Mouse (Mus musculus): ENCODE results near the gene Smco4. TPM values are rescaled to one million over a fixed set of nuclear protein-coding genes. Genes with fewer than 3 reads are reported as not detected.
A peak's percentile ranks its signal among the peaks of the same experiment; 100 is the strongest.
"Not testable (repeated sequence)": the region's sequence is repeated elsewhere in the genome, so short reads cannot be mapped to it uniquely, and the experiment has no call there.

Gene Smco4
- polyA plus RNA-seq, 1 experiment from 2014 or later, result 2.6 TPM

DNA sequence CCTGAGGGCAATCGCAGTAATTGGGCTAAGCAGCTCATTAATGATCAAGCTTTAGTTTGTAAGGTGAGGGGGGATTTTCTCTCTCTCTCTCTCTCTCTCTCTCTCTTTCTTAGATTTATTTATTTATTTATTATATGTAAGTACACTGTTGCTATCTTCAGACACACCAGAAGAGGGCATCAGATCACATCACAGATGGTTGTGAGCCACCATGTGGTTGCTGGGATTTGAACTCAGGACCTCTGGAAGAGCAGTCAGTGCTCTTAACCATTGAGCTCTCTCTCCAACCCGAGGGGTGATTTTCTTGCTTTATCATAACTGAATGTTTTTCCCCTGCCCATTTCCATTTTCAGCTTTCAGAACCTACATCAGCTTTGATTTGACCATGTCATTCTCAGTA is 2.0 kb downstream of the Smco4 start:
- not testable (repeated sequence) for DNase-seq (ENCODE audit: low spot score); H3K36me3 ChIP-seq; H3K4me3 ChIP-seq; H3K9me3 ChIP-seq; H3K27ac ChIP-seq
- Histone ChIP-seq H3K27me3 (ENCODE audit: insufficient read depth, poor library complexity, severe bottlenecking) (peaks cover 15% of the 10 kb centered on the region), H3K4me1 (replicated peaks) (peaks cover 51% of the 10 kb centered on the region)
- WGBS, result 97% methylated on average over 2 of the region's 2 CpGs

DNA sequence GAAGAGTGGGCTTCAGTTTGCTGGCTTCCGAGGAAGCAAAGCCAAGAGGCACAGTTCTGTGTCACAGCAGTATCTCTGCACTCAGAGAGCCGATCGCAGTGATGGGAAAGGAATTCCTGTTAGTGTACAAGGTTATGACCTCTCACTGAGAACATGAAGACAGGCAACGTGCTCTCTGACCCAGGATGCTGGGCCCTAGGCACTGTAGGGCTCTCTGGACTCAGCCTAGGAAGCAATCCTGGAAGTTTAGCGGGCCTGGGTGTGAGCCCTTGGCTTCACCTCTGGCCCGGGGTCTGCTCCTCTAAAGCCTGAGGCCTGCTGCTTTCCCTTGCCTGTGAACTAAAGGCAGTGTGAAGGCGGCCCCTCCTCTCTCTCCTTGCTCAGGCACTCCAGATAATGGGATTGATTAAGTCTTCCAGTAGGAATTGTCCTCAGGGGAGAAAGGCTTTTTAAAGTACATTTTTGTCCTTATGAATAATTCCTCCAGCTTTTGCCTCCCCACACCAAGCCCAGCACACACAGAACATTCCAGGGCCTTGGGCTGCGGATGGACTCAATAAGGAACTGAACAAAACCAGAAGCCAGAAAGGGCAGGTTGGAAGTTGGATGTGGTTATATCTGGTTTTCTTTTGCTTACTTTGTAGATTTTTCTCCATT is 2.8 kb downstream of the Smco4 start:
- Histone ChIP-seq H3K27ac (peak overlapping the region; percentile 75), H3K4me3 (no peak overlapping the region)

GRCm38 (mm10) chr9:15500025-15500424 is 6.8 kb downstream of the Smco4 start:
- Histone ChIP-seq H3K36me3 (no peaks in the 10 kb centered on the region), H3K4me1 (replicated peaks) (peaks cover 56% of the 10 kb centered on the region), H3K27ac (no peak overlapping the region), H3K9me3 (no peaks in the 10 kb centered on the region), H3K4me3 (no peak overlapping the region), H3K27me3 (ENCODE audit: insufficient read depth, poor library complexity, severe bottlenecking) (no peaks in the 10 kb centered on the region)
- 94% methylated on average over 5 of the region's 5 CpGs for WGBS
- no peak for DNase-seq (ENCODE audit: low spot score)

More for the DNA sequence above, 2.8 kb downstream of the Smco4 start:
- DNase-seq (ENCODE audit: low spot score), result peak; percentile 58
- Histone ChIP-seq H3K9me3 (no peaks in the 10 kb centered on the region), H3K4me1 (replicated peaks) (peaks cover 51% of the 10 kb centered on the region), H3K36me3 (no peaks in the 10 kb centered on the region), H3K27me3 (ENCODE audit: insufficient read depth, poor library complexity, severe bottlenecking) (peaks cover 15% of the 10 kb centered on the region)
- WGBS, result 11% methylated on average over 8 of the region's 8 CpGs

GRCm38 (mm10) chr9:15501319-15502256 is 8.4 kb downstream of the Smco4 start:
- 83% methylated on average over 19 of the region's 19 CpGs for WGBS
- H3K4me1 ChIP-seq (replicated peaks), result peaks cover 56% of the 10 kb centered on the region
- H3K27ac ChIP-seq, result no peak overlapping the region
- no peaks in the 10 kb centered on the region for H3K27me3 ChIP-seq (ENCODE audit: insufficient read depth, poor library complexity, severe bottlenecking)
- no peaks in the 10 kb centered on the region for H3K9me3 ChIP-seq
- H3K4me3 ChIP-seq, result no peak overlapping the region
- H3K36me3 ChIP-seq, result no peaks in the 10 kb centered on the region
- DNase-seq (ENCODE audit: low spot score), result no peak

GRCm38 (mm10) chr9:15502476-15502875 is 9.2 kb downstream of the Smco4 start:
- no peaks in the 10 kb centered on the region for H3K36me3 ChIP-seq
- no peak overlapping the region for H3K4me3 ChIP-seq
- 46% methylated on average over 7 of the region's 7 CpGs for WGBS
- peaks cover 59% of the 10 kb centered on the region for H3K4me1 ChIP-seq (replicated peaks)
- no peaks in the 10 kb centered on the region for H3K9me3 ChIP-seq
- no peak for DNase-seq (ENCODE audit: low spot score)
- H3K27ac ChIP-seq, result no peak overlapping the region
- no peaks in the 10 kb centered on the region for H3K27me3 ChIP-seq (ENCODE audit: insufficient read depth, poor library complexity, severe bottlenecking)

DNA sequence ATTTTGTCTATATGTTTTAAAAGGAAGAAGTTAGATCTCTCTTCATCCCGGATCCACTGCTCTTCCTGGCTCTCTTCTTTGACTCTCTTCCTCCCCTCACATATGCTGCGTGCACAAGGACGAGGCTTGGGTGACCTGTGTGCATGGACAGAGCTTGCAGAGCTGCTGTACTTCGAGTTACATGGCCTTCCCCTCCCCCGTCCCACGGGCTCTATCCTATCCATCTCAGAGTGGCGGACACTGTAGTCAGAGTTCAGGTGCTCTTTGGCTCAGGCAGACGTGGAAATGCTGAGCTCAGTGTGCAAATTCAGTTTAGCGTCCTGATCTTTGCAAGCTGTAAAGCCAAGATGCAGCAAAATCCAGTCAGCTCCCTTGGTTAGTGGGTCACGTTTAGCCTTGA is 10.1 kb downstream of the Smco4 start:
- no peak for DNase-seq (ENCODE audit: low spot score)
- Histone ChIP-seq H3K9me3 (no peaks in the 10 kb centered on the region), H3K4me3 (no peak overlapping the region), H3K27ac (no peak overlapping the region), H3K36me3 (no peaks in the 10 kb centered on the region), H3K4me1 (replicated peaks) (peaks cover 56% of the 10 kb centered on the region), H3K27me3 (ENCODE audit: insufficient read depth, poor library complexity, severe bottlenecking) (no peaks in the 10 kb centered on the region)
- 78% methylated on average over 10 of the region's 10 CpGs for WGBS

DNA sequence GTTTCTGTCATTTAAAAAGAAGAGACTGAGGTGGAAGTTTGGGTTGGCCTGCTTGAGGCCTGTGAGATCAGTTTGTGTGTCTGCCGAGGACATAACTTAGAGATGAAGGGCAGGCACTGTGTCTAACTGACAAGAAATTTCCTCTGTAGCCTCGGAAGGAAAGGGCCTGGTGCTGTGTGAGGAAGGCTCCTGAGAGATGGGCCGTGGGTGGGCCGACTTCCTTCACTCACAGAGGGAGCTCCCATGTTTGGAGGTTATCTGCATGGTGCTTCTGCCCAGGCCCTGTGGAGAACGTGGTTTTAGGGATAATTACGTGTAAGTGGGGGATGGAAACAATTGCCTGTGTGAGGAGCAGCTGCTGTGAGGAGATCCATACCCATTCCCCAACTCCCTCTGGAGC is 10.6 kb downstream of the Smco4 start:
- Histone ChIP-seq H3K4me1 (replicated peaks) (peaks cover 54% of the 10 kb centered on the region), H3K4me3 (no peak overlapping the region), H3K9me3 (no peaks in the 10 kb centered on the region), H3K27ac (no peak overlapping the region), H3K27me3 (ENCODE audit: insufficient read depth, poor library complexity, severe bottlenecking) (no peaks in the 10 kb centered on the region), H3K36me3 (no peaks in the 10 kb centered on the region)
- DNase-seq (ENCODE audit: low spot score), result no peak
- 67% methylated on average over 6 of the region's 6 CpGs for WGBS

GRCm38 (mm10) chr9:15505288-15505687 is 12.1 kb downstream of the Smco4 start:
- peaks cover 54% of the 10 kb centered on the region for H3K4me1 ChIP-seq (replicated peaks)
- no peak overlapping the region for H3K27ac ChIP-seq
- H3K27me3 ChIP-seq (ENCODE audit: insufficient read depth, poor library complexity, severe bottlenecking), result no peaks in the 10 kb centered on the region
- no peaks in the 10 kb centered on the region for H3K36me3 ChIP-seq
- no peak for DNase-seq (ENCODE audit: low spot score)
- no peak overlapping the region for H3K4me3 ChIP-seq
- WGBS, result 49% methylated on average over 1 of the region's 1 CpGs
- H3K9me3 ChIP-seq, result no peaks in the 10 kb centered on the region

GRCm38 (mm10) chr9:15506863-15507262 is 13.6 kb downstream of the Smco4 start:
- DNase-seq (ENCODE audit: low spot score), result no peak
- Histone ChIP-seq H3K36me3 (no peaks in the 10 kb centered on the region), H3K27ac (no peak overlapping the region), H3K4me1 (replicated peaks) (peaks cover 52% of the 10 kb centered on the region), H3K4me3 (no peak overlapping the region), H3K9me3 (no peaks in the 10 kb centered on the region), H3K27me3 (ENCODE audit: insufficient read depth, poor library complexity, severe bottlenecking) (no peaks in the 10 kb centered on the region)
- WGBS, result 59% methylated on average over 3 of the region's 3 CpGs

- no peaks in the 10 kb centered on the region for H3K36me3 ChIP-seq
- no peak for DNase-seq (ENCODE audit: low spot score)
- no peaks in the 10 kb centered on the region for H3K9me3 ChIP-seq
- 76% methylated on average over 4 of the region's 4 CpGs for WGBS
- H3K27ac ChIP-seq, result no peak overlapping the region
- H3K27me3 ChIP-seq (ENCODE audit: insufficient read depth, poor library complexity, severe bottlenecking), result no peaks in the 10 kb centered on the region
- no peak overlapping the region for H3K4me3 ChIP-seq
- peaks cover 50% of the 10 kb centered on the region for H3K4me1 ChIP-seq (replicated peaks)
Measured at GRCm38 (mm10) chr9:15507431-15507875, 14.2 kb downstream of the Smco4 start.

DNA sequence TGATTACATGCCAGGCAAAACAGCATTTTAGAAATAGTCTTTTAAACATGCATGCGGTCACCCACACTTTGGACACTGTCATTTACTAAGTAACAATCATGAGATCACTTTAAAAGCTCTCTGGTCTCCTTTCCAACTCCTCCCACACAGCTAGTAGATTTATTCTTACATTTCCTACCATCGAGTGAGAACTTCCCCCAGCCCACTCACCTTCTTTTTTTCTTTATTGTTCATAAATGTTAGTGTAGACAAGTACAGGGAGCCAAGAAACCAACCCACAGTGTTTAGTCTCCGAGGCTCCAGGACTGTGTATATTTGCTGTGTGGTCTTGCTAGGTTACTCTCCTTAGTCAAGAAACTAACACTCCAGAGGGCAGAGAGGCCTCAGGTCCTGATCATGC is 16.1 kb downstream of the Smco4 start:
- WGBS, result 90% methylated on average over 3 of the region's 3 CpGs
- no peak for DNase-seq (ENCODE audit: low spot score)

GRCm38 (mm10) chr9:15510557-15511310 is 17.5 kb downstream of the Smco4 start:
- 77% methylated on average over 3 of the region's 3 CpGs for whole genome bisulfite sequencing
- DNase-seq (ENCODE audit: low spot score), result no peak
- no peak overlapping the region for H3K27ac ChIP-seq
- no peak overlapping the region for H3K4me3 ChIP-seq
- H3K36me3 ChIP-seq, result no peaks in the 10 kb centered on the region
- peaks cover 36% of the 10 kb centered on the region for H3K4me1 ChIP-seq (replicated peaks)
- no peaks in the 10 kb centered on the region for H3K27me3 ChIP-seq (ENCODE audit: insufficient read depth, poor library complexity, severe bottlenecking)
- H3K9me3 ChIP-seq, result no peaks in the 10 kb centered on the region

More for the DNA sequence above, 16.1 kb downstream of the Smco4 start:
- Histone ChIP-seq H3K27ac (no peak overlapping the region), H3K27me3 (ENCODE audit: insufficient read depth, poor library complexity, severe bottlenecking) (no peaks in the 10 kb centered on the region), H3K4me1 (replicated peaks) (peaks cover 42% of the 10 kb centered on the region), H3K9me3 (no peaks in the 10 kb centered on the region), H3K36me3 (no peaks in the 10 kb centered on the region), H3K4me3 (no peak overlapping the region)

All from hindbrain, embryonic 10.5 days (tissue).